Mouse (Mus musculus) midbrain, embryonic 14.5 days (tissue): ENCODE results near the gene Zfp213. TPM values are rescaled to one million over a fixed set of nuclear protein-coding genes. Genes with fewer than 3 reads are reported as not detected.
A peak's percentile ranks its signal among the peaks of the same experiment; 100 is the strongest.

Experiments used
- ATAC-seq: fragments of 200-750 bp; cut with Nextera tagmentation; 2 replicates; pipeline ENCODE4 v1.8.0; 2017; ENCODE audit warnings: moderate number of reproducible peaks, moderate library complexity; ENCODE audit not compliant: low FRiP score, low TSS enrichment
- DNase-seq: peaks from one replicate; pipeline ENCODE4 v3.0.0-alpha.2; 2015
- H3K27ac ChIP-seq: fragments of 300-500 bp; sonication (generic); replicated peaks from 2 replicates; pipeline ENCODE4 v1.5.1; 2014; ENCODE audit warnings: mild to moderate bottlenecking, low read depth, low read length, moderate library complexity
- H3K27me3 ChIP-seq: fragments of 300-500 bp; sonication (generic); 2 replicates; pipeline ENCODE4 v1.6.1; 2014; ENCODE audit warnings: low read length, control low read depth, mixed read lengths; ENCODE audit not compliant: control insufficient read depth, insufficient read depth
- H3K36me3 ChIP-seq: fragments of 300-500 bp; sonication (generic); 2 replicates; pipeline ENCODE4 v1.6.1; 2014; ENCODE audit warnings: low read length, control low read depth; ENCODE audit not compliant: control insufficient read depth, insufficient read depth
- H3K4me1 ChIP-seq: fragments of 300-500 bp; sonication (generic); 2 replicates; pipeline ENCODE4 v1.6.1; 2014; ENCODE audit warnings: mild to moderate bottlenecking, antibody characterized with exemption, low read length, control low read depth; ENCODE audit not compliant: control insufficient read depth, insufficient read depth
- H3K4me2 ChIP-seq: fragments of 300-500 bp; sonication (generic); 2 replicates; pipeline ENCODE4 v1.6.1; 2014; ENCODE audit warnings: mild to moderate bottlenecking, low read length, moderate library complexity
- H3K4me3 ChIP-seq: fragments of 300-500 bp; sonication (generic); replicated peaks from 2 replicates; pipeline ENCODE4 v1.5.1; 2014; ENCODE audit warnings: low read depth, low read length
- H3K9ac ChIP-seq: fragments of 300-500 bp; sonication (generic); replicated peaks from 2 replicates; pipeline ENCODE4 v1.6.1; 2014; ENCODE audit warnings: mild to moderate bottlenecking, low read length, moderate library complexity
- H3K9me3 ChIP-seq: fragments of 300-500 bp; sonication (generic); 2 replicates; pipeline ENCODE4 v1.6.1; 2016; ENCODE audit warnings: low read length, control low read depth, mixed read lengths; ENCODE audit not compliant: control insufficient read depth
- WGBS: fragments of 180-500 bp; shearing (Covaris S2); extraction: QIAGEN DNeasy Blood & Tissue Kit; methylation state at CpG from one replicate; pipeline ENCODE4 v1.1.7; 2014; 5-methylcytosine and 5-hydroxymethylcytosine counted together
- polyA plus RNA-seq: library from polyadenylated mRNA; unstranded; fragments of >200 nt; fragmentation: Nextera tagmentation; extraction: Ambion mirVana; gene quantifications from 2 replicates; pipeline ENCODE4 v1.2.1, GENCODE M21; 2014

The Zfp213 gene
- polyA plus RNA-seq, 1 experiment from 2014 or later: 19.1 TPM

DNA sequence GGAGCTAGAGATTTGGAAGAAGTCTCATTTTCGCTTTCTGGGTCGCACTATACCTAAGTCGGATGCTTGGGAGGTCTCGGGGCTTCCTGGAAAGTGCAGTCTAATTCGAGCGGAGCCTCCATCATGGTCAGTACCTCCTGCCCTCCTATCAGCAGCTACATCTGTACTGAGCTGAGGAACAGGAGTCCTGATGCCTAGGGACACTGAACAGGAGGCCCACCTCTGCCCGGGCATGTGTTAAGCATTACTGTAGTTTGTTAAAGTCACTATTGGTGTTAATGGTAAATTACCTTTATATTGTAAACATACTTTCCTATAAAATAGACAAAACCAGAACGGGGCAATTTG lies 304 bp upstream of the Zfp213 start:
- peak; percentile 75; the same call in 1 of the 2 replicates for ATAC-seq

DNA sequence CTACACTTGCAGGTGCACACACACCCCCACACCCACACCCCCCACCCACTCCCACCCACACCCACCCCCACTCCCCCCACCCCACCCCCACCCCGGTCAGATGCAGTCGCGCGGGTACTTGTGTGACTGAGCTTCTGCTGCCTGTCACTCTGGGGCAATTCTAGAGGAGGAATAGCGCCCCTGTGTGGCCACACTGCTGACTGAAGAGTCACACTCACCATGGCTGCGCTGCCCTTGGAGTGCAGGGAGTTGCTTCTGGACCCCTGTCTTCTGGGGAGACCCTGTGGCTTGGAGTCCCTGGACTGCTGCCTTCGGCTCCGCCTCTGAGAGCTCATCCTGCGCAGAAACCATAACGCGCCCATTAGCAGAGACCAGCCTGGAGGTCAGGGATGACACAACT lies 4.3 kb downstream of the Zfp213 start:
- no peak overlapping the region for H3K27ac ChIP-seq
- no peak overlapping the region for H3K9ac ChIP-seq

More for the DNA sequence above, 304 bp upstream of the Zfp213 start:
- WGBS: 2% methylated on average over 8 of the region's 8 CpGs
- Histone ChIP-seq H3K27me3 (no peaks in the 10 kb centered on the region), H3K27ac (peak overlapping the region; percentile 91), H3K36me3 (peaks cover 20% of the 10 kb centered on the region), H3K4me1 (peaks cover 15% of the 10 kb centered on the region), H3K4me2 (peak overlapping the region; percentile 81), H3K9ac (peak overlapping the region; percentile 92), H3K4me3 (peak overlapping the region; percentile 80), H3K9me3 (no peaks in the 10 kb centered on the region)
- no peak for DNase-seq

DNA sequence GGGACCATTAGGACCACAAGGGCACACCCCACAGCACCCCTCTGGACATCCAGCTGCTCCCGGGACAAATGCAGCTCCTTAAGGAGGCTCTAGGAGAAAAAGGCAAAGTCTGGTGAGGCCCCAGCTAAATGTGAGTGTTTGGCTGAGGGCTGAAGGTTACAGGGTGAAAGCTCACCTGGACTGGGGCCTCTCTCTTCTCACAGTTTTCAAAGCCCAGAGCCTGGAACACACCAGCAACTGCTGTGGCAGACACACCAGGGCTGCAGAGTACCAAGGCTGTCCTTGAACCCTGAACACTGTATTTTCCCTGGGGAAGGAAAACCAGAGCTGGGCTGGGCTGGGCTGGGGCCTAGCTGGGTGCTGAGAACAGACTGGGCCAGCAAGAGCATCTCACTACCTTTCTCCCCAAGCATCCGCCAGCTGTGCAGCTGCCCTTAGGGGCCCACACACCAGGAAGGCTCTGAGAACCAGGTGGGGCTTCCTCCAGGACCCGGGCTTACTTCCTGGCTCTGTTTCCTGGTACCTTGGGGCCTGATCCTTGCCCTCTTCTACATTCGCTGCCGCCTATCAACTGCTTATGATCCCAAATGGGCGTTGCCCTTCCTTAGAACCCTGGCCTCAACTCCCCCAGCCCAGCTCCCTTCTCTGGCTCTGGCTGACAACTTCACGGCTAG lies 8.7 kb downstream of the Zfp213 start:
- H3K9ac ChIP-seq: no peak overlapping the region
- no peaks in the 10 kb centered on the region for H3K27me3 ChIP-seq
- H3K4me1 ChIP-seq: no peaks in the 10 kb centered on the region
- H3K4me3 ChIP-seq: no peak overlapping the region
- H3K9me3 ChIP-seq: no peaks in the 10 kb centered on the region
- WGBS: 85% methylated on average over 7 of the region's 7 CpGs
- no peak overlapping the region for H3K27ac ChIP-seq
- peaks cover 58% of the 10 kb centered on the region for H3K36me3 ChIP-seq
- H3K4me2 ChIP-seq: no peak overlapping the region
- ATAC-seq (no peak), DNase-seq (no peak)

More for the DNA sequence above, 4.3 kb downstream of the Zfp213 start:
- DNase-seq (peak; percentile 24), ATAC-seq (no peak)
- Histone ChIP-seq H3K4me1 (peaks cover 11% of the 10 kb centered on the region), H3K36me3 (peaks cover 64% of the 10 kb centered on the region), H3K27me3 (no peaks in the 10 kb centered on the region), H3K4me2 (no peak overlapping the region), H3K9me3 (no peaks in the 10 kb centered on the region), H3K4me3 (no peak overlapping the region)
- WGBS: 55% methylated on average over 11 of the region's 11 CpGs

DNA sequence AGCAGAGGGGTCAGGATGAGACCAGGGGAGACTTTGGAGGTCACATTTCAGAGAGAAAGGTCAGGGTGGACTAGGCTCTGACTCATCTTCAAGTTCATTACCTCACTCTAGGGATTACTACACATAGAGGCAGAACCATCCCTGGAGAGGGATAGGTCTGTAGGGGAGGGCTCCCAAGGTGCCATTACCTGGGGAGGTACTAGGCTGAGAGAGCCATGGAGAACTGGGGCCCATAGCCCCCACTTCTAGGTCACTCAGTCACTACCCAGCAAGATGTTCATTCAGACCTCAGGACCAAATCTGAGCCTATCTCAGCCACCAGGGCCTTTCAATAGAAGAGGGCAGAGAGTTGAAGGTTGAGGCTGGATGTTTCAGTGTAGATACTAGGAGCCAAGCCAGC lies 9.7 kb downstream of the Zfp213 start:
- peaks cover 49% of the 10 kb centered on the region for H3K36me3 ChIP-seq
- H3K27me3 ChIP-seq: no peaks in the 10 kb centered on the region
- ATAC-seq: no peak
- H3K9me3 ChIP-seq: no peaks in the 10 kb centered on the region
- H3K4me1 ChIP-seq: no peaks in the 10 kb centered on the region
- H3K9ac ChIP-seq: no peak overlapping the region
- no peak overlapping the region for H3K4me2 ChIP-seq
- DNase-seq: no peak
- no peak overlapping the region for H3K27ac ChIP-seq
- no peak overlapping the region for H3K4me3 ChIP-seq

DNA sequence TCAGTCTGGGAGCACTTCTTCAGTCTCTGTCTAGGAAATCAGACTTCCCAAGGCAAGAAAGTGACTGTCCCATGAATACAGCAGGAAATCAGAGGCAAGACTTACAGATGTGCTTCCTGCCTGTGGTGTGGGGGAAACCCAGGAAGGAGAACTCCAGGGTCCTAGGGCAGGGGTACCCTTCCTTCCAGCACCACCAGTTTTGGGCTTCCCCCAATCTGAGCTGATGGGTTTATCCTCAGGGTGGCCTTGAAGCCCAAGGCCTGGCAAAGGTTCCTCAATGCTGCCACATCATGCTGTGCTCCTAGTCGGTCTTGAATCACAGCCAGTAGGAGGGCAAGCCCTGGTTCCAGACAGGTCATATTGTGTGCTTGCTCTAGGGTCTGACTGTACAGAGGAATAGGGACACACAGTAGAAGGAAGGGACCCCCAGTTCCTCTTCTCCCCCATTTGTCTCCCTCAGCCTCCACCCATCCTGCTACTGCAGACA lies 10.4 kb downstream of the Zfp213 start:
- ATAC-seq (no peak), DNase-seq (no peak)
- H3K4me2 ChIP-seq: no peak overlapping the region
- no peaks in the 10 kb centered on the region for H3K27me3 ChIP-seq
- H3K9ac ChIP-seq: no peak overlapping the region
- H3K4me1 ChIP-seq: no peaks in the 10 kb centered on the region
- H3K9me3 ChIP-seq: no peaks in the 10 kb centered on the region
- WGBS: 56% methylated on average over 1 of the region's 1 CpGs
- H3K27ac ChIP-seq: no peak overlapping the region
- H3K4me3 ChIP-seq: no peak overlapping the region
- H3K36me3 ChIP-seq: peaks cover 43% of the 10 kb centered on the region

DNA sequence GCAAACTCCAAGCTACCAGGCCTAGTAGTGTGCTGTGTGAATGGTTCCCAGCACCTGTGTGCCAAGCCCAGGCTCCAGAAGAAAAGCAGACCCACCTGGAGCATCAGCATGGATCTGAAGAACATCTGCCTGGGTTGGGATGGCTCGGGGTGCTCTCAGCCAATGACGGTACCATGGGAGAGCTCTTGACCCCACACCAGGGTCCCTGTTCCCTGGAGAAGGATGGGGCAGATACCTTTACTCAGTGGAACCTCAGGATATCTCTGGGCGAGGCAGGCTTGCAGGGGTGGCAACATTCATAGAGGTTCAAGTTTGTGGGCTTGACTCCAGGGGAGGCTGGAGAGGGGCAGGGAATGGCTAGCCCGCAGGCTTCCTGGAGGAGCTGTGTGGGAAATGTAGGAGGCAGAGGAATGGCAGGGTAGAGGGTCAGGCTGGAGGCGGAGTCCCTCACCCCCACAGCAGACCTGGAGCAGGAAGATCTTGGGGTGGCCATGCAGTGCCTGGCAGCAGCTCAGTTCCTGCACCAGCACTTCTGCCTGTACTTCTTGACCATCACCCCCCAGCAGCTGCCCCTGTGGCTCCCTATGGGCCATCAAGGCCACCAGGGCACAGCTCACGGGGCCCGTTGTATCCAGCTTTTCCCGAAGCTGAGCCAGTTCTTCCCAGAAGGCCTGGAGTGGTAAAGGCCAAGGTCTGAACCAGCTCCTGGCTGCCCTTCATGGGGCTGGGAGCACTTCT lies 11.0 kb downstream of the Zfp213 start:
- no peaks in the 10 kb centered on the region for H3K9me3 ChIP-seq
- DNase-seq (no peak), ATAC-seq (no peak)
- H3K4me1 ChIP-seq: no peaks in the 10 kb centered on the region
- no peak overlapping the region for H3K9ac ChIP-seq
- no peak overlapping the region for H3K4me2 ChIP-seq
- peaks cover 37% of the 10 kb centered on the region for H3K36me3 ChIP-seq
- no peak overlapping the region for H3K4me3 ChIP-seq
- H3K27me3 ChIP-seq: no peaks in the 10 kb centered on the region
- WGBS: 86% methylated on average over 8 of the region's 8 CpGs
- H3K27ac ChIP-seq: no peak overlapping the region

DNA sequence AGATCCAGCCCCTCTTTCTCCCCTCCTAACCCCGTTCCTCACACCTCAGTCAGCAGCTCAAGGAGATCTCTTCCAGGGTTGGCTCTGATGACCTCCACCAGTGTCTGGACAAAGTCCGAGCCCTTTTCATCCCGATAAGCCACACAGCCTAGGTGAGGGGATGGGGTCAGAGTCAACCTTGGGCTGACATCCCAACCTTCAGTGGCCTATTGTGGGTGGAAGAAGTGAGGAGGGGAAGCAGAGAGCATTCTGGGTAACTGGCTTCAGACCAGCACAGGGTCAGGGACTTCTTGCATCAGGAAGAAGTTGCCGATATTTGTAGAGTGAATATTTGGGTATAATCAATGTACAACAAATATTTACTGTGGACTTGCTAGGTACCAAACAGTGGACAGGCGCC lies 12.1 kb downstream of the Zfp213 start:
- Histone ChIP-seq H3K4me1 (no peaks in the 10 kb centered on the region), H3K9me3 (no peaks in the 10 kb centered on the region), H3K27ac (no peak overlapping the region), H3K9ac (no peak overlapping the region), H3K27me3 (no peaks in the 10 kb centered on the region), H3K4me3 (no peak overlapping the region), H3K36me3 (peaks cover 26% of the 10 kb centered on the region), H3K4me2 (no peak overlapping the region)
- ATAC-seq (no peak), DNase-seq (no peak)
- 78% methylated on average over 5 of the region's 5 CpGs for WGBS

DNA sequence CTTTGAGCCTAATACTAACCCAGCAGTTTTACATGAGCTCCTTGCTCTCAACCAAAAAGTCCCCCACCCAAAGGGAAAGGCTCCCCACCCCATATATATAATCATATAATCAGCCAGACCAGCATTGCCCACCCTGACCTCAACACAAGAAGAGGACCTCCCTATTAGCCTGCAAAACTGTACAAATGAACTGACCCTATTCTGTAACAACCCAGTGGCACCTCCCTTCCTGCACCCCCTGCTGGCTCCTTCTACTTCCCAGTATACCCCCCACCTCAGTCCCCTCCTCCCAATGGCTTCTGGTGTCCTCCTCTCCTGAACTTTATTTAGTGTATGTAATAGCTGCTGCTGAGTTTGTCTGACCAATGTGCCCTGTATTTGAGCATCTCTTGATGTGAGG lies 12.6 kb downstream of the Zfp213 start:
- peak overlapping the region; percentile 51 for H3K4me3 ChIP-seq
- DNase-seq: no peak
- peak overlapping the region; percentile 60; the same call in 1 of the 2 replicates for H3K27ac ChIP-seq
- no peaks in the 10 kb centered on the region for H3K27me3 ChIP-seq
- H3K4me2 ChIP-seq: peak overlapping the region; percentile 68
- no peaks in the 10 kb centered on the region for H3K9me3 ChIP-seq
- ATAC-seq: no peak
- H3K9ac ChIP-seq: peak overlapping the region; percentile 59; the same call in 1 of the 2 replicates
- H3K4me1 ChIP-seq: no peaks in the 10 kb centered on the region
- peaks cover 20% of the 10 kb centered on the region for H3K36me3 ChIP-seq

DNA sequence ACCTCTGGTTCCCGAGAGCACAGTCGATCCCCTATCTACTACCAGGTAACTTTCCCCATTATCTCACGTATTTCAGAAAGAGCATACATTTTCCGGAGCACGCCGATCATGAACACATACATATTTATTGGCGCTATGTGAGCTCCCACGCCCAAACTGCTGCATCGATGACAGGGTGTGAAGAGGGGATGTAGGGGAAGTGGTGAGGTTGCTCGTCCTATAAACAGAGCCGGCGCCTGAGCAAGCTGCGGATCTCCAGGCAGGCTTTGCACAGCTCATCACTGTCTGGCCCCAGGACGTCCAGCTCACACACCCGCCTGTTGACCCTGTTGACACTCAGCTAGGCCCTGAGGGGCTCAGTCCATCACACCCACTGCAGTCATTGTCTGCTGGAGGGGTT lies 13.2 kb downstream of the Zfp213 start:
- H3K4me1 ChIP-seq: no peaks in the 10 kb centered on the region
- H3K9me3 ChIP-seq: no peaks in the 10 kb centered on the region
- WGBS: under 1% methylated on average over 15 of the region's 15 CpGs
- ATAC-seq (no peak), DNase-seq (peak; percentile 60)
- H3K4me2 ChIP-seq: peak overlapping the region; percentile 68
- H3K27ac ChIP-seq: peak overlapping the region; percentile 60
- no peaks in the 10 kb centered on the region for H3K27me3 ChIP-seq
- H3K4me3 ChIP-seq: peak overlapping the region; percentile 51
- H3K9ac ChIP-seq: peak overlapping the region; percentile 59
- H3K36me3 ChIP-seq: peaks cover 14% of the 10 kb centered on the region
